Mouse (Mus musculus): ENCODE measurements around the gene Prdm5. TPM values are rescaled to one million over a fixed set of nuclear protein-coding genes. Genes with fewer than 3 reads are reported as not detected.

Prdm5 gene
- 7.2 and 7.3 TPM in 2 replicates for polyA plus RNA-seq (2015; fragmentation: Nextera tagmentation; extraction: Ambion mirVana)

DNA sequence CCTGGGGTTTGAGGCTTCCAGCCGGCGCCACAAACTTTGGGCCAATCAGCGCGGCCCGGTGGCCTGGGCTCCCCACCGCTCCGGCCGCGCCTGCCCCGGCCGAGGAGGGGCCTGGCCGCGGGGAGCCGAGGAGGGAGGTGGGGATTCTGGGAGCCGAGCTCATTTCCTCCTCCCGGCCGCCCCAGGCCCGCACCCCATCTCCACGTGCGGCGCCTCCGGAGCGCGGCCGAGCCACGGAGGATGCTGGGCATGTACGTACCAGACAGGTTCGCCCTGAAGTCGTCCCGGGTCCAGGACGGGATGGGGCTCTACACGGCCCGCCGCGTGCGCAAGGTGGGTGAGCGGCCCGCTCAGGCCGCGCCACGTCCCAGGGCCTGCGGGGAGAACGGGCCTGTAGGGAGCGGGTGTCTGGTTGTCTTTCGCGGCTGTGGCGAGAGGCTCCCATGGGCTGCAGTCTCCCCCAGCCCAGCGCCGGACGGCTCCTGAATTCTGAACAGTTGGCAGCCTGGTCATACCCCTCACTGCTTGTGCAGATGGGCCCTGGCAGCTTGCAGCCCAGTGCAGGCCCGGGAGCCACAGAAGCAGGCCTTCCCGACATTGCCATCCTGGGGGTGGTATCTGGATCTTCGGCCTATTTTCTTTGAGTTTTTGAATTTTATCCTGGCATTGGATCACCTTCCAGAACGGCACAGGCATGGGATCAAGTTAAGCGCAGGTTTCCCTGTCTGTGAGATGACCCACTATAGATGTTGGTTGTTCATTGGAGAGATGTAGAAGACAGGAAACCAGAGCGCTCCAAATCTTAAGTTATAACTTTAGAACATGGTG lies at the start of gene Prdm5:
TSS of gene Prdm5 (plus strand) at position 128 of the 828 bp plus-strand sequence.
- TF ChIP-seq EP300 (optimal IDR thresholded peaks at IDR 0.05) (no peak), CTCF (IDR thresholded peaks at IDR 0.05; ENCODE audit: low read depth) (no peak)
- H3K9me3 ChIP-seq (ENCODE audit: control insufficient read depth, low read length), result no peaks in the 10 kb centered on the region
- DNase-seq (ENCODE audit: low spot score) (peak; percentile 61), ATAC-seq (ENCODE audit: low FRiP score, low TSS enrichment) (peak; percentile 92)
- H3K4me1 ChIP-seq (replicated peaks; ENCODE audit: control insufficient read depth, insufficient read depth), result no peaks in the 10 kb centered on the region
- WGBS, result 6% methylated on average over 36 of the region's 56 CpGs
- H3K27me3 ChIP-seq (ENCODE audit: control insufficient read depth, insufficient read depth, low read length), result no peaks in the 10 kb centered on the region
- H3K4me3 ChIP-seq (ENCODE audit: low read depth, low read length), result peak within 1 kb of the TSS; percentile 58
- no peaks in the 10 kb centered on the region for H3K36me3 ChIP-seq (ENCODE audit: control insufficient read depth, insufficient read depth, low read length)
- H3K4me2 ChIP-seq (replicated peaks; ENCODE audit: low read depth), result peak within 1 kb of the TSS; percentile 77
- H3K9ac ChIP-seq (ENCODE audit: low read length), result peak within 1 kb of the TSS; percentile 81
- peak within 1 kb of the TSS; percentile 83 for H3K27ac ChIP-seq (replicated peaks)

DNA sequence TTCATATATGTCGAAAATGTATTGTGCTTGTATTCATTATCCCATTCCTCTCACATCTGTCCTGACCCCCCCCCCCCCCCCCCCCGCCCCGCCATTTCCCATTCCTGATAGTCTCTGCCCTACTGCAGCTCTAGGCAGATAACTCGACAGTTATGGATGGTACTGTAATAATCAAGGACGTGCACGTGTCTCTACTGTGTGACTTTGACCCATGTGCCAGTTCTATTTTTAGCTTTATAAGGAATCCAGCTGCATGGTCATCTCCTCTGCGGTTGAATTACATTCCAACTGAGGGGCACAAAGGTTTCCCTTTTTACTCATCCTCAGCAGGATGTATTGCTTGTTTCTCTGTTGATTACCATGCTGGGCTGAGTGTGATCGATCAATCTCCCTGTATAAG lies 39.3 kb upstream of the Prdm5 start:
- Histone ChIP-seq H3K9me3 (ENCODE audit: control insufficient read depth, low read length) (no peaks in the 10 kb centered on the region), H3K4me3 (ENCODE audit: low read depth, low read length) (no peak overlapping the region), H3K4me1 (replicated peaks; ENCODE audit: control insufficient read depth, insufficient read depth) (no peaks in the 10 kb centered on the region), H3K9ac (ENCODE audit: low read length) (no peak overlapping the region), H3K4me2 (replicated peaks; ENCODE audit: low read depth) (no peak overlapping the region), H3K27me3 (ENCODE audit: control insufficient read depth, insufficient read depth, low read length) (no peaks in the 10 kb centered on the region), H3K36me3 (ENCODE audit: control insufficient read depth, insufficient read depth, low read length) (no peaks in the 10 kb centered on the region), H3K27ac (replicated peaks) (no peak overlapping the region)
- WGBS, result 48% methylated on average over 7 of the region's 8 CpGs
- TF ChIP-seq EP300 (optimal IDR thresholded peaks at IDR 0.05) (no peak), CTCF (IDR thresholded peaks at IDR 0.05; ENCODE audit: low read depth) (no peak)
- DNase-seq (ENCODE audit: low spot score) (no peak), ATAC-seq (ENCODE audit: low FRiP score, low TSS enrichment) (no peak)

DNA sequence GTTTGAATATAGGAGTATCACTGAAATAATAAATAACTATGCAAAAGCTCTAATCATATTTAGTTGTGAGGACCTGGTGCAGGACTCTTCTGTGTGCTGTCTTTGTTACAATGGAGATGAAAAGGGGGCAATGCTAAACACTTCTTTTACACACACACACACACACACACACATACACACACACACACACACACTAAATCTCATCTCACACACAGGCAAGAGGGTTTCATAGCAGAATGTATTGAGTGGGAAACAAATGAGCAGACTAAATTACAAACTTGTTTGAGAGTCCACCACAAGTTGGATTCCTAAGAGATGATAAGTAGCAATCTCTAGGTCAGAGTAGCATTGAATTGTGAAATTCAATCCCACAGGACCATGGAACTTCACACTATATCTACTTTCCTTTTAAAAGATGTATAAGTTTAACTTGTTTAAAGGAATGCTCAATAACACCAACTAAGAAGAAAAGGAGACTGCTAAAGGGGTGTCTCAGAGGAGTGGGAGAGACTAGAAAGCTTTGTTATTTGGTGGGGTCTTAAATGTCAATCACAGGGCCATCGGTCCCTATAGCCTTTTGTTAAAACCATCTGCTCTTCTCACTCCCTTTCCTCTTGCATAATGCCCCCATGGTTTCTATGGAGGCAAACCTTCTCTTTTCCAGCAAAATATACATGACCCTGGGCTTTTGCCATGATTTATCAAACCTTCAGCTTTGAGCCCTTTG lies 35.5 kb upstream of the Prdm5 start:
- Histone ChIP-seq H3K27ac (replicated peaks) (no peak overlapping the region), H3K36me3 (ENCODE audit: control insufficient read depth, insufficient read depth, low read length) (no peaks in the 10 kb centered on the region), H3K9me3 (ENCODE audit: control insufficient read depth, low read length) (no peaks in the 10 kb centered on the region), H3K4me3 (ENCODE audit: low read depth, low read length) (no peak overlapping the region), H3K4me2 (replicated peaks; ENCODE audit: low read depth) (no peak overlapping the region), H3K27me3 (ENCODE audit: control insufficient read depth, insufficient read depth, low read length) (no peaks in the 10 kb centered on the region), H3K9ac (ENCODE audit: low read length) (no peak overlapping the region), H3K4me1 (replicated peaks; ENCODE audit: control insufficient read depth, insufficient read depth) (no peaks in the 10 kb centered on the region)
- WGBS, result 50% methylated on average over 1 of the region's 1 CpGs
- DNase-seq (ENCODE audit: low spot score) (no peak), ATAC-seq (ENCODE audit: low FRiP score, low TSS enrichment) (no peak)
- TF ChIP-seq CTCF (IDR thresholded peaks at IDR 0.05; ENCODE audit: low read depth), result no peak
- TF ChIP-seq EP300 (optimal IDR thresholded peaks at IDR 0.05), result no peak

DNA sequence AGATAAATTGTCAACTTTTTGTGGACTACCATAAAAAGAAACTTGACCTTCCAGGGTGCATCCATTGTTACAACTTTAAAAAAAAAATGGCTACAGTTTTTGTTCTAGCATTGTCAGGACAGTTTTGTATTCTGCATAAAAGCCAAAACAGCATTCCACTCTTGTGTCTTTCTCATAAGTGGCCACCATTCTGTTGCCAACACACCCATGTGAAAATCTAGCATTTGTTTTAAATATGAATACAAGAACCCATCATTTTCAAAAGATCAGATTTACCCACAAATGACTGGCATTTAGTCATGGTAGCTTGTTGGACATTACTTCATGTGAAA lies 35.0 kb upstream of the Prdm5 start:
- Histone ChIP-seq H3K36me3 (ENCODE audit: control insufficient read depth, insufficient read depth, low read length) (no peaks in the 10 kb centered on the region), H3K9ac (ENCODE audit: low read length) (no peak overlapping the region), H3K4me2 (replicated peaks; ENCODE audit: low read depth) (no peak overlapping the region), H3K27me3 (ENCODE audit: control insufficient read depth, insufficient read depth, low read length) (no peaks in the 10 kb centered on the region), H3K4me3 (ENCODE audit: low read depth, low read length) (no peak overlapping the region), H3K9me3 (ENCODE audit: control insufficient read depth, low read length) (no peaks in the 10 kb centered on the region), H3K27ac (replicated peaks) (no peak overlapping the region), H3K4me1 (replicated peaks; ENCODE audit: control insufficient read depth, insufficient read depth) (no peaks in the 10 kb centered on the region)
- DNase-seq (ENCODE audit: low spot score), result no peak
- no peak for TF ChIP-seq CTCF (IDR thresholded peaks at IDR 0.05; ENCODE audit: low read depth)
- no peak for TF ChIP-seq EP300 (optimal IDR thresholded peaks at IDR 0.05)
- ATAC-seq (ENCODE audit: low FRiP score, low TSS enrichment), result no peak

DNA sequence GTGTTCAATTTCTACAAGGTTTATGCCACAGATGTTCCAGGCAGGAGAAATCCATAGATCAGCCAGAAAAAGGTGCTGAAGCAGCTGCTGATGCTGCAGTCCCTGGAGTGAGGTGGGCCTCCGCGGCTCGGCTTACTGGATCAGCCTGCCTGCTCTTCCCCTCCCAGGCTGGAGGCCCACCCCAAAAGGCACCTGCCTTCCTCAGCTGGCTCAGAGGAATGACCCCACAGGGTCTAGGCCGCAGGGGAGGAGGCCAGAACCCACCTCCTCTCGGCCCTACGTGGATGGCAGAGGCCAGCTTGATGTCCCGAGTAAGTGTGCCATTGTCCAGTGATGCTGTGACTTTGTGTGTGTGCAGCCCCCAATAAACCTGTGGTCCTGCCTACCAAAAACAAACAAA lies 20.6 kb upstream of the Prdm5 start:
- TF ChIP-seq EP300 (optimal IDR thresholded peaks at IDR 0.05) (no peak), CTCF (IDR thresholded peaks at IDR 0.05; ENCODE audit: low read depth) (no peak)

DNA sequence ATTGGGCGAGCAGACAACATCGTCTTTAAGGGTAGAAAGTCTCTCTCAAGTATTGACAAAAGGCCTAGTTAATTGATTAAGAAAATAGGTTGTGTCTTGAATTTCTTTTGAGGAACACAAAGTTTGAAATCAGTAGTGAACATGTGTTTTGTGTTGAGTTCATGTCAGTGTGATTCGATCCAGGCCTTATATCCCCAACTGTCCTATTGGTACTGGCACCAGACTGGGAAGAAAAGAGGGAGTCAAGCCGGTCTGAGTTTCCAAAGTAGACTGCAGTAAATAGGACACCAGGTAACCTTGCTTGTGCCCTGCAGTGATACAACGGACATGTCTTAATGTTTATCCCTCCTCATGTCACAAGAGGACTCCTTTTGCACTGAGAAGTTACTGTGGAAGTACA lies 19.6 kb upstream of the Prdm5 start:
- Histone ChIP-seq H3K4me3 (ENCODE audit: low read depth, low read length) (no peak overlapping the region), H3K27me3 (ENCODE audit: control insufficient read depth, insufficient read depth, low read length) (no peaks in the 10 kb centered on the region), H3K27ac (replicated peaks) (no peak overlapping the region), H3K9me3 (ENCODE audit: control insufficient read depth, low read length) (no peaks in the 10 kb centered on the region), H3K4me2 (replicated peaks; ENCODE audit: low read depth) (no peak overlapping the region), H3K4me1 (replicated peaks; ENCODE audit: control insufficient read depth, insufficient read depth) (no peaks in the 10 kb centered on the region), H3K9ac (ENCODE audit: low read length) (no peak overlapping the region), H3K36me3 (ENCODE audit: control insufficient read depth, insufficient read depth, low read length) (no peaks in the 10 kb centered on the region)
- TF ChIP-seq CTCF (IDR thresholded peaks at IDR 0.05; ENCODE audit: low read depth), result no peak
- TF ChIP-seq EP300 (optimal IDR thresholded peaks at IDR 0.05), result no peak
- WGBS, result 76% methylated on average over 5 of the region's 5 CpGs
- no peak for DNase-seq (ENCODE audit: low spot score)
- no peak for ATAC-seq (ENCODE audit: low FRiP score, low TSS enrichment)

More for the DNA sequence above, 20.6 kb upstream of the Prdm5 start:
- WGBS, result 67% methylated on average over 7 of the region's 7 CpGs
- no peak overlapping the region for H3K9ac ChIP-seq (ENCODE audit: low read length)
- no peak overlapping the region for H3K4me2 ChIP-seq (replicated peaks; ENCODE audit: low read depth)
- H3K9me3 ChIP-seq (ENCODE audit: control insufficient read depth, low read length), result no peaks in the 10 kb centered on the region
- no peak overlapping the region for H3K4me3 ChIP-seq (ENCODE audit: low read depth, low read length)
- H3K4me1 ChIP-seq (replicated peaks; ENCODE audit: control insufficient read depth, insufficient read depth), result no peaks in the 10 kb centered on the region
- H3K27me3 ChIP-seq (ENCODE audit: control insufficient read depth, insufficient read depth, low read length), result no peaks in the 10 kb centered on the region
- H3K27ac ChIP-seq (replicated peaks), result no peak overlapping the region
- DNase-seq (ENCODE audit: low spot score) (no peak), ATAC-seq (ENCODE audit: low FRiP score, low TSS enrichment) (no peak)
- H3K36me3 ChIP-seq (ENCODE audit: control insufficient read depth, insufficient read depth, low read length), result no peaks in the 10 kb centered on the region
